Mouse (Mus musculus) CH12.LX (cell line): Measurements from ENCODE around the gene Aldoc. TPM values are rescaled to one million over a fixed set of nuclear protein-coding genes. Genes with fewer than 3 reads are reported as not detected.

Experiments
- DNase-seq: peaks from one replicate; pipeline ENCODE4 v3.0.0-alpha.2; 2013; ENCODE audit errors: extremely low read depth
- H3K27ac ChIP-seq: 2 replicates; pipeline ENCODE4 v1.5.1; 2012; ENCODE audit warnings: low read depth, mild to moderate bottlenecking, control low read depth, moderate library complexity; ENCODE audit not compliant: insufficient read depth
- H3K27me3 ChIP-seq: replicated peaks from 2 replicates; pipeline ENCODE3; 2012; ENCODE audit warnings: inconsistent platforms
- H3K36me3 ChIP-seq, 2 experiments: replicated peaks in 1 of 2; 2 replicates each; pipeline versions ENCODE3 to v1.6.1; 2012; ENCODE audit warnings: inconsistent platforms in 1 of 2, low read length in 1 of 2, mild to moderate bottlenecking in 1 of 2, mixed read lengths in 1 of 2, moderate library complexity in 1 of 2; ENCODE audit not compliant: control insufficient read depth in 1 of 2, insufficient read depth in 1 of 2
- H3K4me1 ChIP-seq, 2 experiments: 2 replicates each; pipeline ENCODE4 v1.6.1; 2012; ENCODE audit warnings: inconsistent platforms in 1 of 2, moderate library complexity in 1 of 2; ENCODE audit not compliant: insufficient read depth in 2 of 2, control insufficient read depth in 1 of 2
- H3K4me2 ChIP-seq: 2 replicates; pipeline ENCODE4 v1.6.1; 2012; ENCODE audit warnings: low read depth, mild to moderate bottlenecking, control low read depth; ENCODE audit not compliant: poor library complexity, insufficient read depth, severe bottlenecking
- H3K4me3 ChIP-seq, 3 experiments: fragments of 150-350 bp in 1 of 3; sonication (generic) in 1 of 3; replicated peaks in 1 of 3; 2 replicates each; pipeline versions ENCODE3 to v1.5.1; 2011 to 2012; ENCODE audit warnings: low read depth in 2 of 3, low read length in 2 of 3, mild to moderate bottlenecking in 2 of 3, moderate library complexity in 2 of 3, control low read depth in 1 of 3, improper control_type of control experiment in 1 of 3, inconsistent platforms in 1 of 3, mixed read lengths in 1 of 3; ENCODE audit not compliant: poor library complexity in 1 of 3
- H3K79me2 ChIP-seq: replicated peaks from 2 replicates; pipeline ENCODE4 v1.6.1; 2012; ENCODE audit warnings: mild to moderate bottlenecking, moderate library complexity; ENCODE audit not compliant: control insufficient read depth, poor library complexity, insufficient read depth, severe bottlenecking; ENCODE audit errors: extremely low read depth
- H3K9ac ChIP-seq: 2 replicates; pipeline ENCODE4 v1.6.1; 2012; ENCODE audit warnings: low read depth, mild to moderate bottlenecking, control low read depth, moderate library complexity; ENCODE audit not compliant: insufficient read depth
- H3K9me3 ChIP-seq: replicated peaks from 2 replicates; pipeline ENCODE3; 2012; ENCODE audit warnings: low read length, inconsistent platforms, mixed read lengths
- BHLHE40 ChIP-seq: IDR thresholded peaks from 2 replicates; pipeline ENCODE4 v1.6.1; 2011; ENCODE audit warnings: mild to moderate bottlenecking, low read depth, low read length, improper control_type of control experiment
- CHD1 ChIP-seq: IDR thresholded peaks from 2 replicates; pipeline ENCODE4 v1.6.1; 2012; ENCODE audit warnings: low read depth, low read length, improper control_type of control experiment, inconsistent platforms
- CHD2 ChIP-seq: IDR thresholded peaks from 2 replicates; pipeline ENCODE4 v1.6.1; 2011; ENCODE audit warnings: low read length, improper control_type of control experiment
- CTCF ChIP-seq, 2 experiments: IDR thresholded peaks in 1 of 2; conservative IDR thresholded peaks in 1 of 2; 2 replicates each; pipeline ENCODE4 v1.5.1; 2011 to 2012; ENCODE audit warnings: low read depth in 2 of 2, low read length in 2 of 2, improper control_type of control experiment in 1 of 2, inconsistent platforms in 1 of 2, mild to moderate bottlenecking in 1 of 2, moderate library complexity in 1 of 2
- E2F4 ChIP-seq: IDR thresholded peaks from 2 replicates; pipeline ENCODE4 v1.6.1; 2011; ENCODE audit warnings: low read depth, low read length, improper control_type of control experiment; ENCODE audit not compliant: insufficient replicate concordance
- ELF1 ChIP-seq: IDR thresholded peaks from 2 replicates; pipeline ENCODE4 v1.6.1; 2014; ENCODE audit warnings: low read depth, mild to moderate bottlenecking, inconsistent platforms, low read length, improper control_type of control experiment
- EP300 ChIP-seq: IDR thresholded peaks from 2 replicates; pipeline ENCODE4 v1.6.1; 2011; ENCODE audit warnings: low read length, improper control_type of control experiment
- ETS1 ChIP-seq: conservative IDR thresholded peaks from 2 replicates; pipeline ENCODE4 v1.6.1; 2012; ENCODE audit warnings: low read depth, mild to moderate bottlenecking, inconsistent platforms, low read length, improper control_type of control experiment, moderate library complexity
- GABPA ChIP-seq: IDR thresholded peaks from 2 replicates; pipeline ENCODE4 v1.6.1; 2012; ENCODE audit warnings: low read depth, low read length, improper control_type of control experiment, inconsistent platforms; ENCODE audit not compliant: insufficient replicate concordance
- HCFC1 ChIP-seq: IDR thresholded peaks from 2 replicates; pipeline ENCODE4 v1.6.1; 2012; ENCODE audit warnings: low read depth, mild to moderate bottlenecking, inconsistent platforms, low read length, improper control_type of control experiment
- IRF4 ChIP-seq: IDR thresholded peaks from 2 replicates; pipeline ENCODE4 v1.6.1; 2014; ENCODE audit warnings: low read depth, mild to moderate bottlenecking, inconsistent platforms, low read length, improper control_type of control experiment
- JUN ChIP-seq: IDR thresholded peaks from 2 replicates; pipeline ENCODE4 v1.6.1; 2011; ENCODE audit warnings: low read depth, mild to moderate bottlenecking, low read length, improper control_type of control experiment, moderate library complexity; ENCODE audit not compliant: insufficient read depth
- JUND ChIP-seq: conservative IDR thresholded peaks from 2 replicates; pipeline ENCODE4 v1.6.1; 2011; ENCODE audit warnings: low read depth, low read length, improper control_type of control experiment
- KAT2A ChIP-seq: IDR thresholded peaks from 2 replicates; pipeline ENCODE4 v1.6.1; 2012; ENCODE audit warnings: low read length, improper control_type of control experiment, inconsistent platforms; ENCODE audit not compliant: insufficient replicate concordance
- MAFK ChIP-seq: IDR thresholded peaks from 2 replicates; pipeline ENCODE4 v1.6.1; 2011; ENCODE audit warnings: low read length, improper control_type of control experiment; ENCODE audit not compliant: insufficient replicate concordance
- MAX ChIP-seq: IDR thresholded peaks from 2 replicates; pipeline ENCODE4 v1.6.1; 2011; ENCODE audit warnings: low read length, improper control_type of control experiment
- MAZ ChIP-seq: IDR thresholded peaks from 2 replicates; pipeline ENCODE4 v1.6.1; 2012; ENCODE audit warnings: low read depth, mild to moderate bottlenecking, inconsistent platforms, low read length, improper control_type of control experiment, moderate library complexity
- MEF2A ChIP-seq: IDR thresholded peaks from 2 replicates; pipeline ENCODE4 v1.6.1; 2014; ENCODE audit warnings: low read depth, mild to moderate bottlenecking, inconsistent platforms, low read length, improper control_type of control experiment, borderline replicate concordance
- MXI1 ChIP-seq: IDR thresholded peaks from 2 replicates; pipeline ENCODE4 v1.6.1; 2011; ENCODE audit warnings: mild to moderate bottlenecking, low read depth, low read length, improper control_type of control experiment
- MYC ChIP-seq: IDR thresholded peaks from 2 replicates; pipeline ENCODE4 v1.6.1; 2011; ENCODE audit warnings: low read depth, mild to moderate bottlenecking, improper control_type of control experiment, low read length
- NELFE ChIP-seq: IDR thresholded peaks from 2 replicates; pipeline ENCODE4 v1.6.1; 2011; ENCODE audit warnings: low read depth, low read length, improper control_type of control experiment
- NRF1 ChIP-seq: IDR thresholded peaks from 2 replicates; pipeline ENCODE4 v1.6.1; 2014; ENCODE audit warnings: low read depth, mild to moderate bottlenecking, inconsistent platforms, low read length, improper control_type of control experiment, moderate library complexity
- PAX5 ChIP-seq: IDR thresholded peaks from 2 replicates; pipeline ENCODE4 v1.6.1; 2012; ENCODE audit warnings: low read length, inconsistent platforms, mixed read lengths
- POLR2A ChIP-seq: IDR thresholded peaks from 2 replicates; pipeline ENCODE4 v1.6.1; 2011; ENCODE audit warnings: low read depth, mild to moderate bottlenecking, improper control_type of control experiment, low read length
- POLR2AphosphoS2 ChIP-seq: IDR thresholded peaks from 2 replicates; pipeline ENCODE4 v1.6.1; 2011; ENCODE audit warnings: low read depth, low read length, improper control_type of control experiment
- RAD21 ChIP-seq: IDR thresholded peaks from 2 replicates; pipeline ENCODE4 v1.6.1; 2011; ENCODE audit warnings: low read depth, mild to moderate bottlenecking, low read length, improper control_type of control experiment, moderate library complexity
- RCOR1 ChIP-seq: conservative IDR thresholded peaks from 2 replicates; pipeline ENCODE4 v1.6.1; 2012; ENCODE audit warnings: low read depth, mild to moderate bottlenecking, inconsistent platforms, low read length, improper control_type of control experiment
- SIN3A ChIP-seq: IDR thresholded peaks from 2 replicates; pipeline ENCODE4 v1.6.1; 2012; ENCODE audit warnings: low read length, improper control_type of control experiment, inconsistent platforms
- SMC3 ChIP-seq: IDR thresholded peaks from 2 replicates; pipeline ENCODE4 v1.6.1; 2011; ENCODE audit warnings: low read depth, low read length, improper control_type of control experiment
- TBP ChIP-seq: conservative IDR thresholded peaks from 2 replicates; pipeline ENCODE4 v1.6.1; 2011; ENCODE audit warnings: low read depth, low read length, improper control_type of control experiment
- TCF12 ChIP-seq: IDR thresholded peaks from 2 replicates; pipeline ENCODE4 v1.6.1; 2014; ENCODE audit warnings: low read depth, mild to moderate bottlenecking, inconsistent platforms, low read length, improper control_type of control experiment
- UBTF ChIP-seq: IDR thresholded peaks from 2 replicates; pipeline ENCODE4 v1.6.1; 2012; ENCODE audit warnings: low read depth, mild to moderate bottlenecking, inconsistent platforms, low read length, improper control_type of control experiment, moderate library complexity
- USF1 ChIP-seq: IDR thresholded peaks from 2 replicates; pipeline ENCODE4 v1.6.1; 2014; ENCODE audit warnings: low read depth, mild to moderate bottlenecking, inconsistent platforms, low read length, improper control_type of control experiment
- USF2 ChIP-seq: conservative IDR thresholded peaks from 2 replicates; pipeline ENCODE4 v1.6.1; 2011; ENCODE audit warnings: low read depth, low read length, improper control_type of control experiment
- ZC3H11A ChIP-seq: IDR thresholded peaks from 2 replicates; pipeline ENCODE4 v1.6.1; 2012; ENCODE audit warnings: low read depth, mild to moderate bottlenecking, inconsistent platforms, low read length, improper control_type of control experiment
- ZKSCAN1 ChIP-seq: IDR thresholded peaks from 2 replicates; pipeline ENCODE4 v1.6.1; 2012; ENCODE audit warnings: low read depth, inconsistent platforms, low read length, improper control_type of control experiment, borderline replicate concordance
- ZMIZ1 ChIP-seq: IDR thresholded peaks from 2 replicates; pipeline ENCODE4 v1.6.1; 2012; ENCODE audit warnings: low read depth, mild to moderate bottlenecking, inconsistent platforms, low read length, improper control_type of control experiment
- ZNF384 ChIP-seq: IDR thresholded peaks from 2 replicates; pipeline ENCODE4 v1.6.1; 2012; ENCODE audit warnings: low read depth, low read length, improper control_type of control experiment, inconsistent platforms
- dilution Hi-C: fragments of 300-500 bp; cut with MboI; formaldehyde crosslinking; loops from 2 replicates; pipeline ENCODE4 v1.14.3; 2020; ENCODE audit warnings: low sequenced_read_pairs; ENCODE audit not compliant: extremely low pct_unique_long_range_greater_than_20kb, extremely low pct_ligation_motif_present
- in situ Hi-C: fragments of 300-500 bp; cut with MboI; formaldehyde crosslinking; loops from 3 replicates; pipeline ENCODE4 v1.14.3; 2019; ENCODE audit warnings: low sequenced_read_pairs, low pct_ligation_motif_present, low pct_unique_long_range_greater_than_20kb, mixed read lengths
- polyA plus RNA-seq: library from polyadenylated mRNA; unstranded; fragments of >175 nt; gene quantifications from 2 replicates; pipeline ENCODE4 v1.2.1, GENCODE M21; 2012; ENCODE audit warnings: low read depth; ENCODE audit not compliant: insufficient read length
- total RNA-seq, 2 experiments: library from RNA; depleted of rRNA; stranded (reverse); fragments of 300-350 nt in 1 of 2; fragments of >200 nt in 1 of 2; gene quantifications; 2 replicates each; pipeline ENCODE4 v1.2.3; 2012 to 2014

Gene Aldoc
- total and polyA plus RNA-seq, 3 experiments: 25.0 to 119 (median 90.2) TPM

GRCm38 (mm10) chr11:78344328-78344889, 21.6 kb downstream of the Aldoc start:
- H3K4me1 ChIP-seq: peaks cover 30 to 54% of the 10 kb centered on the region in 2 experiments
- peak overlapping the region; percentile 77 for H3K4me2 ChIP-seq

DNA sequence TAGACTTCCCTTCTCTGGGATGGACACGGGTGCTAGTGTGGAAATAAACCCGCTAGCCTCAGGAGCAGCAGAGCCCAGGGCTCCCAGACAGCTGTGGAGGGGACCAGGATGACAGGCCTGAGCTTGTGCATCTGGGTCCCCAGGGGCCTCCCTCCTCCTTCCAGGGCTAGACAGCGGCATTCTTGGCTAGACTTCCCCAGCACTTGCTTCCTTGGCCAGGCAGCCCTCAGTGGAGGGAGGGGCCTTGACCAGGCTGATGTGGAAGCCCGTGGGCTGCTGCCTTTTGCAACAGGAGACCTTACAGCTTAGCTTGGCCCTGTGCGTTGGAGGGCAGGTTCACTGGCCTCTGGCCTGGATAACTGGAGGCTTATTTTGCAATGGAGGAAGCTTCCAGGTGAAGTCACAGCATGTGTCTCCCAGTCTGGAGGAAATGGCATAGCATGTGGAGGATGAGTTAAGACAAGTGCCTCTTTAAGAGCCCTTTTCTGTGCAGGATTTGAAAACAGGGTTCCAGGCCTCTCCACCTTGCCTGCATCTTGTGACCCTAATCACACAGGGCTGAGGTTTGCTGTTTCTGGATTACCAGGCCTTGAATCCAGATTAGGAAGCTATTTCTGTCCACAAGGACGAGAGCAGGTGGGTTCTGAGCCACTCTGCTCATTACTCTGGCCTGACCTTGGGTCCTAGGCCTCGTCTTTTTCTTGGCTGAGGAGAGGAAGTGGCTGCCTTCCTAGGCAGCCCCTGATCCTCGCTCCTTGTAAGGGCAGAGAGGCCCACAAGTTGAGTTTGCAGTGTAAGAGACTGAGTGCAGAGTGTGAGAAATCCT, 22.3 kb downstream of the Aldoc start:
- Histone ChIP-seq H3K79me2 (peaks cover 8% of the 10 kb centered on the region), H3K4me1 (peaks cover 35 to 61% of the 10 kb centered on the region in 2 experiments), H3K4me2 (peak overlapping the region; percentile 77), H3K4me3 (peak overlapping the region; percentile 38 to 75 (median 73)), H3K27ac (peak overlapping the region; percentile 64), H3K27me3 (no peaks in the 10 kb centered on the region), H3K36me3 (peaks cover 22 to 44% of the 10 kb centered on the region in 2 experiments), H3K9me3 (no peaks in the 10 kb centered on the region), H3K9ac (peak overlapping the region; percentile 91)
- in situ Hi-C loops (no loop called here), dilution Hi-C loops (no loop called here)
- no peak for DNase-seq
- TF ChIP-seq CHD2 (no peak), JUND (no peak), EP300 (no peak; the same call in 1 of the 2 replicates), MYC (no peak), ZC3H11A (no peak), TCF12 (peak; percentile 64; the same call in 1 of the 2 replicates), ZKSCAN1 (no peak), ELF1 (no peak; the same call in 1 of the 2 replicates), UBTF (0 out of 2 replicates have a peak, but pooled peaks have one; percentile 14), POLR2A (no peak), CTCF (conservative IDR thresholded peaks at IDR 0.05 in 1 of 2, IDR thresholded peaks at IDR 0.05 in 1 of 2; ENCODE audit: low read depth in 2 of 2, low read length in 2 of 2) (no peak), POLR2AphosphoS2 (no peak), TBP (no peak), PAX5 (no peak), MXI1 (no peak; the same call in 1 of the 2 replicates), ZNF384 (no peak)

More at GRCm38 (mm10) chr11:78344328-78344889, 21.6 kb downstream of the Aldoc start:
- peaks cover 28 to 46% of the 10 kb centered on the region in 2 experiments for H3K36me3 ChIP-seq
- peak overlapping the region; percentile 64 for H3K27ac ChIP-seq
- TF ChIP-seq RAD21 (no peak), JUN (no peak), MYC (no peak), POLR2AphosphoS2 (no peak), UBTF (peak; percentile 3; the same call in 1 of the 2 replicates), BHLHE40 (no peak), ELF1 (no peak), SMC3 (no peak), CTCF (conservative IDR thresholded peaks at IDR 0.05 in 1 of 2, IDR thresholded peaks at IDR 0.05 in 1 of 2; ENCODE audit: low read depth in 2 of 2, low read length in 2 of 2) (no peak), MEF2A (no peak), PAX5 (no peak), TCF12 (no peak), ZMIZ1 (no peak), ZKSCAN1 (no peak), ETS1 (no peak), KAT2A (no peak), MAZ (no peak), NELFE (no peak), NRF1 (no peak), IRF4 (no peak), GABPA (no peak), RCOR1 (no peak), POLR2A (no peak), ZC3H11A (no peak), ZNF384 (peak; percentile 82), EP300 (0 out of 2 replicates have a peak, but pooled peaks have one; percentile 5), E2F4 (no peak), USF2 (no peak), CHD1 (no peak), HCFC1 (no peak), MAFK (no peak), MXI1 (peak; percentile 47; the same call in 1 of the 2 replicates), JUND (no peak), TBP (no peak), CHD2 (0 out of 2 replicates have a peak, but pooled peaks have one; percentile 4), SIN3A (peak; percentile 18), USF1 (no peak), MAX (peak; percentile 30; the same call in 1 of the 2 replicates)
- TF ChIP-seq, all 38 proteins: peak for 7
- dilution Hi-C loops: no loop called here
- peak overlapping the region; percentile 73 to 86 (median 75) for H3K4me3 ChIP-seq
- no peak for DNase-seq
- in situ Hi-C loops: no loop called here
- H3K79me2 ChIP-seq: peaks cover 8% of the 10 kb centered on the region
- no peaks in the 10 kb centered on the region for H3K27me3 ChIP-seq
- H3K9me3 ChIP-seq: no peaks in the 10 kb centered on the region
- H3K9ac ChIP-seq: peak overlapping the region; percentile 91
